Mouse (Mus musculus): ENCODE data around the gene Ephb2.

DNA sequence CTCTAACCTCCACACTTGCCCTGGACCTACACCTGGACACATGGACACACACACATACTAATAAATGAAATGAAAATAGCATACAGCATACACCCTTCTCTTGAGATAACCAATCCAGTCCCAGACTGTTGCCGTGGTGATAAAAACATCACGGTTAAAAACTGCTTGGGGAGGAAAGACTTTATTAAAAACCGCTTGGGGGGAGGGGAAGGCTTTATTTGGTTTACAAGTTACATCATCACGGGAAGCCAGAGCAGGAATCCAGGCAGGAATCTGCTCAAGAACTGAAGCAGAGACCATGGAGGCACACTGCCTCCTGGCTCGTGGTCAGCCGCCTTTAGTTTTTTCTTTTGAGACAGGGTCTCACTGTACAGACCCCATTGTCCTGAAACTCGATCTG lies 222.1 kb downstream of the Ephb2 start:
- TF ChIP-seq ZNF384 (IDR thresholded peaks at IDR 0.05; ENCODE audit: low read depth, low read length) (no peak), CHD2 (IDR thresholded peaks at IDR 0.05; ENCODE audit: low read depth, low read length) (no peak), MAFK (IDR thresholded peaks at IDR 0.05; ENCODE audit: insufficient read depth, low read depth, low read length) (no peak)

All from ES-E14 (cell line).